Mouse (Mus musculus) A20 (cell line): ENCODE results near the gene Reln.

Experiments used
- DNase-seq: peaks from one replicate; pipeline ENCODE4 v3.0.0-alpha.2; 2011; ENCODE audit warnings: low read depth, low spot score

Reln gene

GRCm38 (mm10) chr5:22007304-22008059 lies 337.0 kb downstream of the Reln start:
- DNase-seq: peak; percentile 82

GRCm38 (mm10) chr5:22003858-22004257 lies 340.6 kb downstream of the Reln start:
- DNase-seq: peak; percentile 33

GRCm38 (mm10) chr5:21987711-21988110 lies 356.8 kb downstream of the Reln start:
- DNase-seq: no peak

- peak; percentile 81 for DNase-seq
Observed at GRCm38 (mm10) chr5:21986311-21986710, 358.2 kb downstream of the Reln start.

- DNase-seq: no peak
Observed at GRCm38 (mm10) chr5:21983021-21983667, 361.4 kb downstream of the Reln start.

GRCm38 (mm10) chr5:21981216-21981615 lies 363.3 kb downstream of the Reln start:
- DNase-seq: no peak

- DNase-seq: no peak
Observed at GRCm38 (mm10) chr5:21980544-21980943, 364.0 kb downstream of the Reln start.

GRCm38 (mm10) chr5:21973266-21974010 lies 371.1 kb downstream of the Reln start:
- no peak for DNase-seq

GRCm38 (mm10) chr5:21961796-21962195 lies 382.7 kb downstream of the Reln start:
- DNase-seq: no peak

GRCm38 (mm10) chr5:21960151-21960550 lies 384.4 kb downstream of the Reln start:
- peak; percentile 61 for DNase-seq

GRCm38 (mm10) chr5:21957586-21957985 lies 386.9 kb downstream of the Reln start:
- DNase-seq: no peak

- peak; percentile 68 for DNase-seq
Observed at GRCm38 (mm10) chr5:21957061-21957460, 387.4 kb downstream of the Reln start.

GRCm38 (mm10) chr5:21949507-21949897 lies 395.0 kb downstream of the Reln start:
- DNase-seq: no peak

- no peak for DNase-seq
Observed at GRCm38 (mm10) chr5:21948736-21949506, 395.6 kb downstream of the Reln start.

- DNase-seq: no peak
Observed at GRCm38 (mm10) chr5:21947610-21948381, 396.7 kb downstream of the Reln start.

- peak; percentile 55 for DNase-seq
Observed at GRCm38 (mm10) chr5:21944579-21944978, 399.9 kb downstream of the Reln start.

- DNase-seq: no peak
Observed at GRCm38 (mm10) chr5:21939405-21939804, 405.1 kb downstream of the Reln start.

GRCm38 (mm10) chr5:21938138-21938537 lies 406.4 kb downstream of the Reln start:
- no peak for DNase-seq

GRCm38 (mm10) chr5:21936627-21937026 lies 407.9 kb downstream of the Reln start:
- DNase-seq: no peak

GRCm38 (mm10) chr5:21936096-21936495 lies 408.4 kb downstream of the Reln start:
- DNase-seq: no peak
